Mouse (Mus musculus): Measurements from ENCODE around the gene Taok2. TPM values are rescaled to one million over a fixed set of nuclear protein-coding genes. Genes with fewer than 3 reads are reported as not detected.
A peak's percentile ranks its signal among the peaks of the same experiment; 100 is the strongest.
"Not testable (repeated sequence)": the region's sequence is repeated elsewhere in the genome, so short reads cannot be mapped to it uniquely, and the experiment has no call there.

Taok2 gene
- polyA plus RNA-seq (2012; rRNA removed), result 105 and 110 TPM in 2 replicates

- peak; percentile 97 to 99 for DNase-seq (ENCODE audit: extremely low spot score in 1 of 2, low spot score in 1 of 2)
Measured at GRCm38 (mm10) chr7:126884286-126885164, at the start of gene Taok2. Gene Taok2 (minus strand): TSS chr7:126884703.

- no peak for DNase-seq (ENCODE audit: extremely low spot score in 1 of 2, low spot score in 1 of 2)
Measured at GRCm38 (mm10) chr7:126932652-126933051, 48.1 kb upstream of the Taok2 start.

- no peak for DNase-seq (ENCODE audit: extremely low spot score in 1 of 2, low spot score in 1 of 2)
Measured at GRCm38 (mm10) chr7:126929046-126929445, 44.5 kb upstream of the Taok2 start.

GRCm38 (mm10) chr7:126928384-126929037 lies 44.0 kb upstream of the Taok2 start, which contains the start of gene Kctd13:
Gene Kctd13 (plus strand): TSS chr7:126928879.
- peak; percentile 63 to 91 for DNase-seq (ENCODE audit: extremely low spot score in 1 of 2, low spot score in 1 of 2)

GRCm38 (mm10) chr7:126926299-126926698 lies 41.8 kb upstream of the Taok2 start:
- no peak for DNase-seq (ENCODE audit: extremely low spot score in 1 of 2, low spot score in 1 of 2)

- no peak for DNase-seq (ENCODE audit: extremely low spot score in 1 of 2, low spot score in 1 of 2)
Measured at GRCm38 (mm10) chr7:126923999-126924398, 39.5 kb upstream of the Taok2 start.

- no peak for DNase-seq (ENCODE audit: extremely low spot score in 1 of 2, low spot score in 1 of 2)
Measured at GRCm38 (mm10) chr7:126922624-126923060, 38.1 kb upstream of the Taok2 start, which contains the start of gene Tmem219. Gene Tmem219 (minus strand): TSS chr7:126922917.

GRCm38 (mm10) chr7:126921563-126921962 lies 37.1 kb upstream of the Taok2 start:
- no peak for DNase-seq (ENCODE audit: extremely low spot score in 1 of 2, low spot score in 1 of 2)

- no peak for DNase-seq (ENCODE audit: extremely low spot score in 1 of 2, low spot score in 1 of 2)
Measured at GRCm38 (mm10) chr7:126919973-126920372, 35.5 kb upstream of the Taok2 start.

GRCm38 (mm10) chr7:126918356-126918755 lies 33.9 kb upstream of the Taok2 start:
- DNase-seq (ENCODE audit: extremely low spot score in 1 of 2, low spot score in 1 of 2), result not testable (repeated sequence)

GRCm38 (mm10) chr7:126914844-126915243 lies 30.3 kb upstream of the Taok2 start:
- DNase-seq (ENCODE audit: extremely low spot score in 1 of 2, low spot score in 1 of 2), result no peak

GRCm38 (mm10) chr7:126905590-126905989 lies 21.1 kb upstream of the Taok2 start:
- no peak for DNase-seq (ENCODE audit: extremely low spot score in 1 of 2, low spot score in 1 of 2)

- DNase-seq (ENCODE audit: extremely low spot score in 1 of 2, low spot score in 1 of 2), result not testable (repeated sequence)
Measured at GRCm38 (mm10) chr7:126899781-126900180, 15.3 kb upstream of the Taok2 start.

- peak; percentile 76 to 97 for DNase-seq (ENCODE audit: extremely low spot score in 1 of 2, low spot score in 1 of 2)
Measured at GRCm38 (mm10) chr7:126898102-126898990, 13.8 kb upstream of the Taok2 start.

- no peak for DNase-seq (ENCODE audit: extremely low spot score in 1 of 2, low spot score in 1 of 2)
Measured at GRCm38 (mm10) chr7:126897390-126898101, 13.0 kb upstream of the Taok2 start.

- DNase-seq (ENCODE audit: extremely low spot score in 1 of 2, low spot score in 1 of 2), result no peak
Measured at GRCm38 (mm10) chr7:126896912-126897311, 12.4 kb upstream of the Taok2 start.

- DNase-seq (ENCODE audit: extremely low spot score in 1 of 2, low spot score in 1 of 2), result no peak
Measured at GRCm38 (mm10) chr7:126888852-126889251, 4.3 kb upstream of the Taok2 start.

- no peak for DNase-seq (ENCODE audit: extremely low spot score in 1 of 2, low spot score in 1 of 2)
Measured at GRCm38 (mm10) chr7:126887281-126887680, 2.8 kb upstream of the Taok2 start.

GRCm38 (mm10) chr7:126883731-126884181 lies 747 bp downstream of the Taok2 start:
- no peak for DNase-seq (ENCODE audit: extremely low spot score in 1 of 2, low spot score in 1 of 2)

GRCm38 (mm10) chr7:126881040-126881439 lies 3.5 kb downstream of the Taok2 start:
- no peak for DNase-seq (ENCODE audit: extremely low spot score in 1 of 2, low spot score in 1 of 2)
